Mouse (Mus musculus) neural tube, embryonic 11.5 days (tissue): ENCODE results near the gene Adgrl3. TPM values are rescaled to one million over a fixed set of nuclear protein-coding genes. Genes with fewer than 3 reads are reported as not detected.

Experiments used
- ATAC-seq: fragments of 200-750 bp; cut with Nextera tagmentation; 2 replicates; pipeline ENCODE4 v1.8.0; 2017; ENCODE audit warnings: moderate number of reproducible peaks, mild to moderate bottlenecking, moderate TSS enrichment, moderate library complexity; ENCODE audit not compliant: insufficient read depth, low FRiP score, low TSS enrichment
- DNase-seq: peaks from one replicate; pipeline ENCODE4 v3.0.0-alpha.2; 2015; ENCODE audit warnings: low spot score
- H3K27ac ChIP-seq: fragments of 300-500 bp; sonication (generic); 2 replicates; pipeline ENCODE4 v1.5.1; 2014; ENCODE audit warnings: low read depth, mild to moderate bottlenecking, low read length
- H3K27me3 ChIP-seq: fragments of 300-500 bp; sonication (generic); 2 replicates; pipeline ENCODE4 v1.6.1; 2014; ENCODE audit warnings: mild to moderate bottlenecking, low read length, mixed read lengths; ENCODE audit not compliant: control insufficient read depth, insufficient read depth
- H3K36me3 ChIP-seq: fragments of 300-500 bp; sonication (generic); 2 replicates; pipeline ENCODE4 v1.6.1; 2014; ENCODE audit warnings: mild to moderate bottlenecking, low read length, moderate library complexity, mixed read lengths; ENCODE audit not compliant: control insufficient read depth, insufficient read depth
- H3K4me1 ChIP-seq: fragments of 300-500 bp; sonication (generic); 2 replicates; pipeline ENCODE4 v1.6.1; 2014; ENCODE audit warnings: low read length, mixed read lengths; ENCODE audit not compliant: control insufficient read depth, insufficient read depth
- H3K4me2 ChIP-seq: fragments of 300-500 bp; sonication (generic); 2 replicates; pipeline ENCODE4 v1.6.1; 2014; ENCODE audit warnings: low read depth, mild to moderate bottlenecking, moderate library complexity
- H3K4me3 ChIP-seq: fragments of 300-500 bp; sonication (generic); 2 replicates; pipeline ENCODE4 v1.5.1; 2014; ENCODE audit warnings: low read depth, low read length
- H3K9ac ChIP-seq: fragments of 300-500 bp; sonication (generic); 2 replicates; pipeline ENCODE4 v1.6.1; 2014; ENCODE audit warnings: mild to moderate bottlenecking, low read length
- H3K9me3 ChIP-seq: fragments of 300-500 bp; sonication (generic); 2 replicates; pipeline ENCODE4 v1.6.1; 2016; ENCODE audit warnings: low read length; ENCODE audit not compliant: control insufficient read depth
- WGBS: fragments of 180-500 bp; shearing (Covaris S2); extraction: QIAGEN DNeasy Blood & Tissue Kit; methylation state at CpG from one replicate; pipeline ENCODE4 v1.1.7; 2014; 5-methylcytosine and 5-hydroxymethylcytosine counted together
- microRNA-seq: library from miRNA; unstranded; fragments of <30 nt; microRNA quantifications from one replicate; pipeline ENCODE4, GENCODE M21; 2016
- polyA plus RNA-seq: library from polyadenylated mRNA; unstranded; fragments of >200 nt; fragmentation: Nextera tagmentation; extraction: Ambion mirVana; gene quantifications from 2 replicates; pipeline ENCODE4 v1.2.1, GENCODE M21; 2014

The Adgrl3 gene
- polyA plus RNA-seq, 1 experiment from 2014 or later: 25.0 TPM

GRCm38 (mm10) chr5:81810966-81811365 lies 791.0 kb downstream of the Adgrl3 start:
- no peak for ATAC-seq

GRCm38 (mm10) chr5:81832076-81832475 lies 812.1 kb downstream of the Adgrl3 start:
- no peak overlapping the region for H3K4me3 ChIP-seq
- no peaks in the 10 kb centered on the region for H3K27me3 ChIP-seq
- H3K36me3 ChIP-seq: no peaks in the 10 kb centered on the region
- H3K4me2 ChIP-seq: no peak overlapping the region
- H3K9ac ChIP-seq: no peak overlapping the region
- ATAC-seq: no peak
- DNase-seq: no peak
- H3K9me3 ChIP-seq: no peaks in the 10 kb centered on the region
- no peak overlapping the region for H3K27ac ChIP-seq
- 100% methylated on average over 1 of the region's 1 CpGs for WGBS
- H3K4me1 ChIP-seq: no peaks in the 10 kb centered on the region

More at GRCm38 (mm10) chr5:81810966-81811365, 791.0 kb downstream of the Adgrl3 start:
- Histone ChIP-seq H3K4me1 (no peaks in the 10 kb centered on the region), H3K4me2 (no peak overlapping the region), H3K9me3 (no peaks in the 10 kb centered on the region), H3K9ac (no peak overlapping the region), H3K27me3 (no peaks in the 10 kb centered on the region), H3K36me3 (no peaks in the 10 kb centered on the region), H3K27ac (no peak overlapping the region), H3K4me3 (no peak overlapping the region)
- no peak for DNase-seq
- WGBS: 94% methylated on average over 5 of the region's 5 CpGs

GRCm38 (mm10) chr5:81832679-81833078 lies 812.7 kb downstream of the Adgrl3 start:
- DNase-seq: no peak
- H3K4me2 ChIP-seq: no peak overlapping the region
- 74% methylated on average over 2 of the region's 2 CpGs for WGBS
- no peak overlapping the region for H3K9ac ChIP-seq
- H3K27me3 ChIP-seq: no peaks in the 10 kb centered on the region
- H3K4me1 ChIP-seq: no peaks in the 10 kb centered on the region
- ATAC-seq: no peak
- no peak overlapping the region for H3K27ac ChIP-seq
- no peak overlapping the region for H3K4me3 ChIP-seq
- no peaks in the 10 kb centered on the region for H3K36me3 ChIP-seq
- no peaks in the 10 kb centered on the region for H3K9me3 ChIP-seq

GRCm38 (mm10) chr5:81837860-81838259 lies 817.9 kb downstream of the Adgrl3 start:
- H3K4me2 ChIP-seq: no peak overlapping the region
- H3K27me3 ChIP-seq: no peaks in the 10 kb centered on the region
- no peak overlapping the region for H3K9ac ChIP-seq
- no peaks in the 10 kb centered on the region for H3K9me3 ChIP-seq
- no peaks in the 10 kb centered on the region for H3K36me3 ChIP-seq
- ATAC-seq (no peak), DNase-seq (no peak)
- no peak overlapping the region for H3K4me3 ChIP-seq
- 87% methylated on average over 2 of the region's 2 CpGs for WGBS
- H3K4me1 ChIP-seq: no peaks in the 10 kb centered on the region
- no peak overlapping the region for H3K27ac ChIP-seq

- Histone ChIP-seq H3K27ac (0 out of 2 replicates have a peak overlapping the region, but pooled peaks have one; percentile 8), H3K4me2 (no peak overlapping the region), H3K36me3 (no peaks in the 10 kb centered on the region), H3K27me3 (no peaks in the 10 kb centered on the region), H3K9ac (no peak overlapping the region), H3K4me3 (no peak overlapping the region), H3K9me3 (no peaks in the 10 kb centered on the region), H3K4me1 (no peaks in the 10 kb centered on the region)
- peak; percentile 65; the same call in 1 of the 2 replicates for ATAC-seq
- WGBS: 52% methylated on average over 4 of the region's 4 CpGs
- no peak for DNase-seq
Observed at GRCm38 (mm10) chr5:81843798-81844197, 823.9 kb downstream of the Adgrl3 start.

GRCm38 (mm10) chr5:81870336-81870735 lies 850.4 kb downstream of the Adgrl3 start:
- no peak overlapping the region for H3K4me3 ChIP-seq
- no peak for DNase-seq
- H3K9me3 ChIP-seq: no peaks in the 10 kb centered on the region
- 81% methylated on average over 6 of the region's 6 CpGs for WGBS
- H3K27ac ChIP-seq: no peak overlapping the region
- no peak for ATAC-seq
- no peaks in the 10 kb centered on the region for H3K27me3 ChIP-seq
- H3K9ac ChIP-seq: no peak overlapping the region
- no peaks in the 10 kb centered on the region for H3K36me3 ChIP-seq
- H3K4me2 ChIP-seq: no peak overlapping the region
- H3K4me1 ChIP-seq: no peaks in the 10 kb centered on the region

Small RNA genes lying within 50 kb of the gene (microRNA-seq; reads per million reads assigned to microRNA genes)
- gene Gm22048: not detected
